Mouse (Mus musculus) limb, embryonic 14.5 days (tissue): ENCODE results near the gene Cebpa. TPM values are rescaled to one million over a fixed set of nuclear protein-coding genes. Genes with fewer than 3 reads are reported as not detected.

Source experiments
- ATAC-seq: fragments of 200-750 bp; cut with Nextera tagmentation; 2 replicates; pipeline ENCODE4 v1.8.0; 2017; ENCODE audit warnings: low read depth, moderate number of reproducible peaks, moderate TSS enrichment; ENCODE audit not compliant: low FRiP score
- DNase-seq: peaks from one replicate; pipeline ENCODE4 v3.0.0-alpha.2; 2015; ENCODE audit warnings: low spot score
- H3K27ac ChIP-seq: fragments of 300-500 bp; sonication (generic); replicated peaks from 2 replicates; pipeline ENCODE4 v1.5.1; 2014; ENCODE audit warnings: low read depth, mild to moderate bottlenecking, low read length, moderate library complexity, mixed read lengths
- H3K27me3 ChIP-seq: fragments of 300-500 bp; sonication (generic); 2 replicates; pipeline ENCODE4 v1.6.1; 2014; ENCODE audit warnings: low read length, mixed read lengths; ENCODE audit not compliant: control insufficient read depth, insufficient read depth
- H3K36me3 ChIP-seq: fragments of 300-500 bp; sonication (generic); 2 replicates; pipeline ENCODE4 v1.6.1; 2014; ENCODE audit warnings: mild to moderate bottlenecking, low read length, moderate library complexity, mixed read lengths; ENCODE audit not compliant: control insufficient read depth, insufficient read depth
- H3K4me1 ChIP-seq: fragments of 300-500 bp; sonication (generic); 2 replicates; pipeline ENCODE4 v1.6.1; 2014; ENCODE audit warnings: antibody characterized with exemption, low read length, mixed read lengths; ENCODE audit not compliant: control insufficient read depth, insufficient read depth
- H3K4me2 ChIP-seq: fragments of 300-500 bp; sonication (generic); replicated peaks from 2 replicates; pipeline ENCODE4 v1.6.1; 2014; ENCODE audit warnings: low read depth, mild to moderate bottlenecking, low read length, moderate library complexity; ENCODE audit not compliant: severe bottlenecking
- H3K4me3 ChIP-seq: fragments of 300-500 bp; sonication (generic); replicated peaks from 2 replicates; pipeline ENCODE4 v1.5.1; 2014; ENCODE audit warnings: low read length
- H3K9ac ChIP-seq: fragments of 300-500 bp; sonication (generic); 2 replicates; pipeline ENCODE4 v1.6.1; 2014; ENCODE audit warnings: mild to moderate bottlenecking, low read depth, low read length, moderate library complexity; ENCODE audit not compliant: severe bottlenecking
- H3K9me3 ChIP-seq: fragments of 300-500 bp; sonication (generic); 2 replicates; pipeline ENCODE4 v1.6.1; 2016; ENCODE audit warnings: low read length; ENCODE audit not compliant: control insufficient read depth
- POLR2A ChIP-seq: fragments of 200-500 bp; IDR thresholded peaks from 2 replicates; pipeline ENCODE4 v1.8.0; 2012; ENCODE audit warnings: inconsistent platforms, mild to moderate bottlenecking, moderate library complexity, borderline replicate concordance; ENCODE audit not compliant: insufficient read depth, insufficient read length; ENCODE audit errors: extremely low read depth
- WGBS: fragments of 180-500 bp; shearing (Covaris S2); extraction: QIAGEN DNeasy Blood & Tissue Kit; methylation state at CpG from one replicate; pipeline ENCODE4 v1.1.7; 2014; 5-methylcytosine and 5-hydroxymethylcytosine counted together
- polyA plus RNA-seq, 2 experiments: library from polyadenylated mRNA; depleted of rRNA in 1 of 2; stranded (reverse) in 1 of 2; unstranded in 1 of 2; fragments of >200 nt; fragmentation: Nextera tagmentation in 1 of 2; extraction: Ambion mirVana in 1 of 2; gene quantifications; 2 replicates each; pipeline versions ENCODE4 v1.2.1 to v1.2.3; 2012 to 2014

Gene Cebpa
- polyA plus RNA-seq, 2 experiments: 14.6 to 25.4 TPM

DNA sequence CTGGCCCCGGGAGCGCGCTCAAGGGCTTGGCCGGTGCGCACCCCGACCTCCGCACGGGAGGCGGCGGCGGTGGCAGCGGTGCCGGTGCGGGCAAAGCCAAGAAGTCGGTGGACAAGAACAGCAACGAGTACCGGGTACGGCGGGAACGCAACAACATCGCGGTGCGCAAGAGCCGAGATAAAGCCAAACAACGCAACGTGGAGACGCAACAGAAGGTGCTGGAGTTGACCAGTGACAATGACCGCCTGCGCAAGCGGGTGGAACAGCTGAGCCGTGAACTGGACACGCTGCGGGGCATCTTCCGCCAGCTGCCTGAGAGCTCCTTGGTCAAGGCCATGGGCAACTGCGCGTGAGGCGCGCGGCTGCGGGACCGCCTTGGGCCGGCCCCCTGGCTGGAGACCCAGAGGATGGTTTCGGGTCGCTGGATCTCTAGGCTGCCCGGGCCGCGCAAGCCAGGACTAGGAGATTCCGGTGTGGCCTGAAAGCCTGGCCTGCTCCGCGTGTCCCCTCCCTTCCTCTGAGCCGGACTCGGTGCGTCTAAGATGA, 1.1 kb downstream of the Cebpa start:
- H3K9me3 ChIP-seq: no peaks in the 10 kb centered on the region
- H3K27me3 ChIP-seq: peaks cover 49% of the 10 kb centered on the region
- no peak overlapping the region for H3K27ac ChIP-seq
- no peaks in the 10 kb centered on the region for H3K36me3 ChIP-seq
- WGBS: 2% methylated on average over 47 of the region's 53 CpGs
- peaks cover 7% of the 10 kb centered on the region for H3K4me1 ChIP-seq
- DNase-seq (no peak), ATAC-seq (no peak)
- peak overlapping the region; percentile 61 for H3K9ac ChIP-seq
- TF ChIP-seq POLR2A: no peak
- peak overlapping the region; percentile 86 for H3K4me2 ChIP-seq
- peak overlapping the region; percentile 58 for H3K4me3 ChIP-seq

DNA sequence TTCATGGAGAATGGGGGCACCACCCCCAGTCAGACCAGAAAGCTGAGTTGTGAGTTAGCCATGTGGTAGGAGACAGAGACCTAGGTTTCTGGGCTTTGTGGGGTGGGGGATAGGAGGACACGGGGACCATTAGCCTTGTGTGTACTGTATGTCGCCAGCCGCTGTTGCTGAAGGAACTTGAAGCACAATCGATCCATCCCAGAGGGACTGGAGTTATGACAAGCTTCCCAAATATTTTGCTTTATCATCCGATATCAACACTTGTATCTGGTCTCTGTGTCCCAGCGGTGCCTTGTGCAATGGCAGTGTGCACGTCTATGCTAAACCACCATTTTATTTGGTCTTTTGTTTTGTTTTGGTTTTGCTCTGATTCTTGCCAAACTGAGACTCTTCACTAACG, 2.1 kb downstream of the Cebpa start:
- no peak overlapping the region for H3K9ac ChIP-seq
- TF ChIP-seq POLR2A: no peak
- H3K4me2 ChIP-seq: peak overlapping the region; percentile 86; the same call in 1 of the 2 replicates
- DNase-seq: no peak
- peaks cover 7% of the 10 kb centered on the region for H3K4me1 ChIP-seq
- H3K36me3 ChIP-seq: no peaks in the 10 kb centered on the region
- no peak overlapping the region for H3K27ac ChIP-seq
- no peaks in the 10 kb centered on the region for H3K9me3 ChIP-seq
- ATAC-seq: no peak
- H3K4me3 ChIP-seq: peak overlapping the region; percentile 58
- H3K27me3 ChIP-seq: peaks cover 49% of the 10 kb centered on the region
- 27% methylated on average over 8 of the region's 8 CpGs for WGBS

DNA sequence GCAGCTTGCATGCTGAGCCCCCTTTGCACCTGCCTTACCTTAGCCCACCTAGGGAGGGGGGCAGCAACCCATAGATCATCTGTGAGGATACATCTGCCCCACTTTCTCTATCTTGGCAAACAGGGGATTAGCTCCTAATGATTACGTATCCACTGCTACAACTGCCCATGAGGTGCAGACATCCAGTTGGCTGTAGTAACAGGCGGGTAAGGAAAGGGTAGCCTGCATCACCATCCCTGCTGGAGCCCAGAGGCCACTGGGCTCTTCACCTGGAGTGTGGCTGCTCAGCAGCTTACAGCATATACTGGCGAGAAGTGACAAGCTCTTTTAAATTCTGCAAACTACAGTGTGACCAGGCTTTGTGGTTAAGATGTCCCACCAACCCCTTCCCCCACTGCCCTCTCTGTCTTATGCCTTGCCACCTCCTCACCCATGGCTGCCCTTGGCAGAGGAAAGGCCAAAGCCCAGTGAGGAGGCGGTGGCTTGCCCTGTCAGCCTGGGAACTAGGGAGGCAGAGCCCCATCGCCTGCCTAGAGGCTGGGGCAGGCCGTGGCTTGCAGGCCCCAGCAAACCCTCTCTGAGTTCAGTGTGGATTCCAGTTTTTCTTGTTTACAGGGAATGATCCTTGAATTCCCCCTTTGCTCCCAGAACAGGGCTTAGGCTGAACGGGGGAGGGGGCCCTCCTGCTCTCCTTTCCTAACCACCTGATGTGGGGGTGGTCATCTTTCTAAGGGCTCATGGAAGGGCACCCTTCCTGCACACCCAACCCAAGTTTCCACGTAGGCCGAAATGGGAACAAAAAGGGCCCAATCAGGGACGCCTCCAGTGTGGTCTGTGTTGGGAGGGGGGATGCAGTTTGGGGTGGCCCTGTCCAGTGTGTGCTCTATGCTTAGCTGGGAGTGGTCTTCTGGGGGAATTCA, 3.6 kb downstream of the Cebpa start:
- Histone ChIP-seq H3K27ac (no peak overlapping the region), H3K9ac (no peak overlapping the region), H3K4me3 (no peak overlapping the region; the same call in 1 of the 2 replicates), H3K27me3 (peaks cover 37% of the 10 kb centered on the region), H3K36me3 (no peaks in the 10 kb centered on the region), H3K4me1 (peaks cover 7% of the 10 kb centered on the region), H3K9me3 (no peaks in the 10 kb centered on the region), H3K4me2 (no peak overlapping the region)
- no peak for TF ChIP-seq POLR2A
- ATAC-seq (no peak), DNase-seq (no peak)
- WGBS: 64% methylated on average over 10 of the region's 10 CpGs

DNA sequence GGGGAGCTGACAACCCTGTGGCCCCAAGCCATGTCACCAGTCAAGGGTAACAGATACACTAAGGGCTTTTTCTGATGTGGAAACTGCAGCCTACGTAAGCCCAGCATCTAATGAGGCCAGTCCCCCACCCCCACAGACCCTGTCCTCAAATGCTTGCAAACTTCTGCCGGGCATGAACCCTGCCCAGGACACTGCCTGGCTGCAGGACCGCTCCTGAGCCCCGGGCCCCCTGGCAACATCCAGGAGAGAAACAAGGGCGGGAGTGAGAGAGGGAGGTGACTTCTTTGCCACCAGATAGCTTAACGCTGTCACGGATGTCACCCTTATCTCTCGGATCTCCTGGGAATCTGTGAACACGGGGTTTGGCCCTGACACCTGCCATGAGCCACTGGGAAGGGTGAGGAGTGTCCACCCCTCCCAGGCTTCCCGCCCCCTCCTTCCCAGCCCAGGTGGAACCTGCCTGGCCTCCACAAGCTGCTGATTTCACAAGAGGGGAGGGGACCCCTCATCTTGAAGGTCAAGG, 4.4 kb downstream of the Cebpa start:
- H3K27ac ChIP-seq: no peak overlapping the region
- no peak overlapping the region for H3K9ac ChIP-seq
- TF ChIP-seq POLR2A: no peak
- no peak overlapping the region for H3K4me2 ChIP-seq
- no peaks in the 10 kb centered on the region for H3K36me3 ChIP-seq
- H3K27me3 ChIP-seq: peaks cover 35% of the 10 kb centered on the region
- H3K4me1 ChIP-seq: peaks cover 7% of the 10 kb centered on the region
- H3K4me3 ChIP-seq: no peak overlapping the region
- 24% methylated on average over 10 of the region's 10 CpGs for WGBS
- H3K9me3 ChIP-seq: no peaks in the 10 kb centered on the region
- DNase-seq (no peak), ATAC-seq (no peak)

- Histone ChIP-seq H3K9ac (no peak overlapping the region), H3K27me3 (peaks cover 35% of the 10 kb centered on the region), H3K36me3 (no peaks in the 10 kb centered on the region), H3K4me1 (peaks cover 7% of the 10 kb centered on the region), H3K4me3 (no peak overlapping the region), H3K27ac (no peak overlapping the region), H3K9me3 (no peaks in the 10 kb centered on the region), H3K4me2 (no peak overlapping the region)
- TF ChIP-seq POLR2A: no peak
- ATAC-seq (no peak), DNase-seq (no peak)
- 35% methylated on average over 5 of the region's 5 CpGs for WGBS
Measured at GRCm38 (mm10) chr7:35124216-35124615, 5.1 kb downstream of the Cebpa start.
